Mouse (Mus musculus): ENCODE data around the gene Adcy2. TPM values are rescaled to one million over a fixed set of nuclear protein-coding genes. Genes with fewer than 3 reads are reported as not detected.

Adcy2 gene
- total and polyA plus RNA-seq, 3 experiments: not detected

GRCm38 (mm10) chr13:68981048-68981447, 18.3 kb downstream of the Adcy2 start:
- H3K4me1 ChIP-seq (ENCODE audit: control insufficient read depth in 1 of 2, insufficient read depth in 2 of 2, low read length in 2 of 2): no peaks in the 10 kb centered on the region
- no peaks in the 10 kb centered on the region for H3K36me3 ChIP-seq (ENCODE audit: control insufficient read depth in 1 of 2, insufficient read depth in 2 of 2, low read length in 2 of 2)
- H3K79me2 ChIP-seq (ENCODE audit: control insufficient read depth, insufficient read depth, low read length, poor library complexity): no peaks in the 10 kb centered on the region
- TF ChIP-seq HCFC1 (IDR thresholded peaks at IDR 0.05; ENCODE audit: low read depth, low read length): no peak
- TF ChIP-seq POLR2A (IDR thresholded peaks at IDR 0.05; ENCODE audit: control insufficient read depth in 1 of 2, insufficient read depth in 1 of 2, low read depth in 1 of 2, low read length in 2 of 2, poor library complexity in 1 of 2): no peak
- TF ChIP-seq POLR2AphosphoS5 (IDR thresholded peaks at IDR 0.05; ENCODE audit: borderline replicate concordance, low read depth, low read length): no peak
- TF ChIP-seq POLR2AphosphoS2 (IDR thresholded peaks at IDR 0.05; ENCODE audit: low read length): no peak
- no peak for TF ChIP-seq GABPA (IDR thresholded peaks at IDR 0.05; ENCODE audit: low read depth, low read length)
- TF ChIP-seq MAX (IDR thresholded peaks at IDR 0.05; ENCODE audit: low read length): no peak
- TF ChIP-seq MAFK (IDR thresholded peaks at IDR 0.05; ENCODE audit: borderline replicate concordance, low read depth, low read length): no peak
- no peak for TF ChIP-seq MYB (IDR thresholded peaks at IDR 0.05; ENCODE audit: low read depth, low read length)
- no peak for TF ChIP-seq CTCF (IDR thresholded peaks at IDR 0.05 in 2 of 3, conservative IDR thresholded peaks at IDR 0.05 in 1 of 3; ENCODE audit: control insufficient read depth in 1 of 3, insufficient read depth in 1 of 3, low read depth in 2 of 3, low read length in 3 of 3, poor library complexity in 1 of 3, severe bottlenecking in 1 of 3)
- TF ChIP-seq MYC (IDR thresholded peaks at IDR 0.05; ENCODE audit: low read depth, low read length): no peak
- TF ChIP-seq E2F4 (IDR thresholded peaks at IDR 0.05; ENCODE audit: borderline replicate concordance, low read depth, low read length): no peak
- TF ChIP-seq USF2 (IDR thresholded peaks at IDR 0.05; ENCODE audit: borderline replicate concordance in 1 of 2, insufficient read depth in 1 of 2, low read depth in 1 of 2, low read length in 2 of 2): no peak
- no peak for TF ChIP-seq RAD21 (IDR thresholded peaks at IDR 0.05; ENCODE audit: low read depth, low read length)
- TF ChIP-seq ZC3H11A (IDR thresholded peaks at IDR 0.05; ENCODE audit: low read depth, low read length): no peak
- no peak for TF ChIP-seq ETS1 (IDR thresholded peaks at IDR 0.05; ENCODE audit: low read depth, low read length)
- no peak for TF ChIP-seq MXI1 (IDR thresholded peaks at IDR 0.05; ENCODE audit: low read depth, low read length)
- no peak for TF ChIP-seq JUND (IDR thresholded peaks at IDR 0.05; ENCODE audit: low read depth, low read length)
- TF ChIP-seq CHD1 (IDR thresholded peaks at IDR 0.05; ENCODE audit: low read depth, low read length): no peak
- TF ChIP-seq RCOR1 (IDR thresholded peaks at IDR 0.05; ENCODE audit: low read depth, low read length): no peak
- H3K9me3 ChIP-seq (replicated peaks; ENCODE audit: insufficient read depth, low read length): no peaks in the 10 kb centered on the region
- H3K4me3 ChIP-seq (ENCODE audit: control insufficient read depth in 1 of 2, insufficient read depth in 1 of 2, low read depth in 2 of 2, low read length in 2 of 2): no peak overlapping the region
- H3K9ac ChIP-seq (ENCODE audit: control insufficient read depth, low read depth, low read length, poor library complexity, severe bottlenecking): no peak overlapping the region
- DNase-seq (ENCODE audit: low read depth, low spot score): no peak
- H3K27ac ChIP-seq (ENCODE audit: control insufficient read depth, low read depth, low read length): no peak overlapping the region
- H3K27me3 ChIP-seq (ENCODE audit: control insufficient read depth in 1 of 2, insufficient read depth in 2 of 2, low read length in 2 of 2): no peaks in the 10 kb centered on the region

GRCm38 (mm10) chr13:68973143-68973542, 26.2 kb downstream of the Adcy2 start:
- DNase-seq (ENCODE audit: low read depth, low spot score): no peak
- Histone ChIP-seq H3K79me2 (ENCODE audit: control insufficient read depth, insufficient read depth, low read length, poor library complexity) (no peaks in the 10 kb centered on the region), H3K4me1 (ENCODE audit: control insufficient read depth in 1 of 2, insufficient read depth in 2 of 2, low read length in 2 of 2) (no peaks in the 10 kb centered on the region), H3K27me3 (ENCODE audit: control insufficient read depth in 1 of 2, insufficient read depth in 2 of 2, low read length in 2 of 2) (no peaks in the 10 kb centered on the region), H3K27ac (ENCODE audit: control insufficient read depth, low read depth, low read length) (no peak overlapping the region), H3K9me3 (replicated peaks; ENCODE audit: insufficient read depth, low read length) (no peaks in the 10 kb centered on the region), H3K4me3 (ENCODE audit: control insufficient read depth in 1 of 2, insufficient read depth in 1 of 2, low read depth in 2 of 2, low read length in 2 of 2) (no peak overlapping the region), H3K9ac (ENCODE audit: control insufficient read depth, low read depth, low read length, poor library complexity, severe bottlenecking) (no peak overlapping the region), H3K36me3 (ENCODE audit: control insufficient read depth in 1 of 2, insufficient read depth in 2 of 2, low read length in 2 of 2) (no peaks in the 10 kb centered on the region)
- TF ChIP-seq BHLHE40 (IDR thresholded peaks at IDR 0.05; ENCODE audit: borderline replicate concordance, low read depth, low read length): no peak
- TF ChIP-seq HCFC1 (IDR thresholded peaks at IDR 0.05; ENCODE audit: low read depth, low read length): no peak
- TF ChIP-seq MXI1 (IDR thresholded peaks at IDR 0.05; ENCODE audit: low read depth, low read length): no peak
- TF ChIP-seq ELF1 (IDR thresholded peaks at IDR 0.05; ENCODE audit: low read depth, low read length): no peak
- TF ChIP-seq GABPA (IDR thresholded peaks at IDR 0.05; ENCODE audit: low read depth, low read length): no peak
- no peak for TF ChIP-seq POLR2A (IDR thresholded peaks at IDR 0.05; ENCODE audit: control insufficient read depth in 1 of 2, insufficient read depth in 1 of 2, low read depth in 1 of 2, low read length in 2 of 2, poor library complexity in 1 of 2)
- TF ChIP-seq CTCF (IDR thresholded peaks at IDR 0.05 in 2 of 3, conservative IDR thresholded peaks at IDR 0.05 in 1 of 3; ENCODE audit: control insufficient read depth in 1 of 3, insufficient read depth in 1 of 3, low read depth in 2 of 3, low read length in 3 of 3, poor library complexity in 1 of 3, severe bottlenecking in 1 of 3): no peak
- TF ChIP-seq POLR2AphosphoS5 (IDR thresholded peaks at IDR 0.05; ENCODE audit: borderline replicate concordance, low read depth, low read length): no peak

All from MEL (cell line).